Mouse (Mus musculus) hindbrain, embryonic 13.5 days (tissue): ENCODE measurements around the gene Eml2. TPM values are rescaled to one million over a fixed set of nuclear protein-coding genes. Genes with fewer than 3 reads are reported as not detected.
A peak's percentile ranks its signal among the peaks of the same experiment; 100 is the strongest.

Source experiments
- ATAC-seq: fragments of 200-750 bp; cut with Nextera tagmentation; 2 replicates; pipeline ENCODE4 v1.8.0; 2017; ENCODE audit warnings: moderate TSS enrichment; ENCODE audit not compliant: low FRiP score
- H3K27ac ChIP-seq: fragments of 300-500 bp; sonication (generic); 2 replicates; pipeline ENCODE4 v1.5.1; 2015; ENCODE audit warnings: inconsistent platforms, mild to moderate bottlenecking, moderate library complexity
- H3K27me3 ChIP-seq: fragments of 300-500 bp; sonication (generic); 2 replicates; pipeline ENCODE4 v1.6.1; 2015; ENCODE audit warnings: mild to moderate bottlenecking, inconsistent platforms
- H3K36me3 ChIP-seq: fragments of 300-500 bp; sonication (generic); 2 replicates; pipeline ENCODE4 v1.6.1; 2015; ENCODE audit warnings: mild to moderate bottlenecking, inconsistent platforms
- H3K4me1 ChIP-seq: fragments of 300-500 bp; sonication (generic); replicated peaks from 2 replicates; pipeline ENCODE4 v1.6.1; 2015; ENCODE audit warnings: inconsistent platforms
- H3K4me2 ChIP-seq: fragments of 300-500 bp; sonication (generic); 2 replicates; pipeline ENCODE4 v1.6.1; 2015; ENCODE audit warnings: inconsistent platforms, mild to moderate bottlenecking, moderate library complexity
- H3K4me3 ChIP-seq: fragments of 300-500 bp; sonication (generic); 2 replicates; pipeline ENCODE4 v1.5.1; 2015; ENCODE audit warnings: mild to moderate bottlenecking, inconsistent platforms
- H3K9ac ChIP-seq: fragments of 300-500 bp; sonication (generic); 2 replicates; pipeline ENCODE4 v1.6.1; 2015; ENCODE audit warnings: mild to moderate bottlenecking, inconsistent platforms
- H3K9me3 ChIP-seq: fragments of 300-500 bp; sonication (generic); 2 replicates; pipeline ENCODE4 v1.6.1; 2016; ENCODE audit warnings: inconsistent platforms
- WGBS: fragments of 180-500 bp; shearing (Covaris S2); methylation state at CpG from one replicate; pipeline ENCODE4 v1.1.7; 2015; 5-methylcytosine and 5-hydroxymethylcytosine counted together
- polyA plus RNA-seq: library from polyadenylated mRNA; unstranded; fragments of >200 nt; fragmentation: Nextera tagmentation; extraction: Ambion mirVana; gene quantifications from 2 replicates; pipeline ENCODE4 v1.2.1, GENCODE M21; 2015

Gene Eml2
- polyA plus RNA-seq, 1 experiment from 2014 or later: 8.2 TPM

- Histone ChIP-seq H3K4me1 (peaks cover 26% of the 10 kb centered on the region), H3K4me3 (peak overlapping the region; percentile 64), H3K9me3 (no peaks in the 10 kb centered on the region), H3K4me2 (peak overlapping the region; percentile 86), H3K27ac (peak overlapping the region; percentile 99), H3K27me3 (no peaks in the 10 kb centered on the region), H3K9ac (peak overlapping the region; percentile 85), H3K36me3 (peaks cover 15% of the 10 kb centered on the region)
- WGBS: 18% methylated on average over 20 of the region's 20 CpGs
- ATAC-seq: peak; percentile 37
Measured at GRCm38 (mm10) chr7:19226817-19227797, 50.9 kb downstream of the Eml2 start.

DNA sequence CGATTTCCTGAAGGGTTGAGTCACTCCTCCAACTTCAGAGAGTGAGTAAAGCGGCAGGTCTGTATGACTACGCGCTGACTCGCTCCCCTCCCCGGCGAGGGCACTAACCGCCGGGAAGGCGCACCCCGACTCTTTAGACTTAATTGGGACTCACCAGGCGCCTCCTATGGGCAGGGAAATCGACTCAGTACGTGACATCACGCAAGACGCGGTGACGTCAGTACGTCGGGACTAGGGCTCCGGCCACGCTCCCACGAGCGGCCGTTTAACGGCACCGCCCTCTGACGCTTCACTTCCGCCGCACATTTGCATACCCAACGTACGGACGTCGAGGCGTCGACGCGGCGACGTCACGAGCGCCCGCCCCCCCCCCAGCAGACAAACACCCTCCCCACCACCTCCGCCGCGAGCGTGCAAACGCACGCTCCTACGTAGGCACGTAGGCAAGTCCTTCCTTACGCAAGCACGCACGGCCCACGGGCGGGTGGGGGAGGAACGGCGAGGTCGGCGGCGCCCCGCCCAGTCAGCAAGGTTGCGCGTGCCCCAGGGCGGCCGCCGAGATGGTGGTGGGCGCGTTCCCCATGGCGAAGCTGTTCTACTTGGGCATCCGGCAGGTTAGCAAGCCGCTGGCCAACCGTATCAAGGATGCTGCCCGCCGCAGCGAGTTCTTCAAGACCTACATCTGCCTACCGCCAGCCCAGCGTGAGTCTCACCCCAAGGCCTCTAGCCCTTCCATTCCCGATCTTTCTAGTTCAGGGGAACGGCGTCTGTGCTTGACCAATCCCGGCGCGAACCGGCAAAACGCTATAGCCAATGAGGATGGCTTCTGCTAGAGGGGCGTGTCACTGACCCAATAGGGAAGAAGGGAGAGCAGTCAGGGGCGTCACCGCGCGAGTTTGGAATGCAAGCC, 51.9 kb downstream of the Eml2 start, which contains the start of gene Opa3:
TSS of gene Opa3 (plus strand) at position 452 of the 910 bp plus-strand sequence.
- H3K36me3 ChIP-seq: peaks cover 19% of the 10 kb centered on the region
- ATAC-seq: peak; percentile 96
- H3K4me3 ChIP-seq: peak within 1 kb of the TSS; percentile 64
- H3K9me3 ChIP-seq: no peaks in the 10 kb centered on the region
- peak within 1 kb of the TSS; percentile 85 for H3K9ac ChIP-seq
- H3K4me2 ChIP-seq: peak within 1 kb of the TSS; percentile 86
- H3K27me3 ChIP-seq: no peaks in the 10 kb centered on the region
- WGBS: under 1% methylated on average over 87 of the region's 91 CpGs
- H3K27ac ChIP-seq: peak within 1 kb of the TSS; percentile 99
- H3K4me1 ChIP-seq: peaks cover 30% of the 10 kb centered on the region

GRCm38 (mm10) chr7:19228793-19229148, 52.5 kb downstream of the Eml2 start:
- no peak for ATAC-seq
- Histone ChIP-seq H3K36me3 (peaks cover 20% of the 10 kb centered on the region), H3K9ac (peak overlapping the region; percentile 82), H3K4me2 (peak overlapping the region; percentile 85), H3K4me1 (peaks cover 30% of the 10 kb centered on the region), H3K4me3 (peak overlapping the region; percentile 64), H3K27me3 (no peaks in the 10 kb centered on the region), H3K27ac (peak overlapping the region; percentile 99), H3K9me3 (no peaks in the 10 kb centered on the region)
- under 1% methylated on average over 14 of the region's 14 CpGs for WGBS

DNA sequence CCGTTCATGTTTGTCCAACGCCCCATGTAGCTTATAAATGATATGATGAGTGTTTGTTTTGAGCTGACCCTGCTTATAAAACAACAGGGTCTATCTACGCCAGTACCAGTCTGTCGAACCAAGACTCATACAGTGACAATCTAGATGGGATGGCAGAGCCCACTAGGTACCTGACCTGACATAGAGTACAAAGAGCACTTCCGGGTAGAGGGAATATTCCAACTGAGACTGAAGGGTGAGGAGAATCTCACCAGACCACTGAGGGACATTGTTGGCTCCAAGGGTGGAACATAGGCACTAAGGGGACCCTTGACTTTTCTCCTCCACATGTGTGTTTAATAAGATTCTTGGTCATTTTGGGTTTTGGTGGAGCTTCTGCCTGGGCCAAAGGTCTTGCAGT, 53.2 kb downstream of the Eml2 start:
- ATAC-seq: no peak
- WGBS: 55% methylated on average over 5 of the region's 5 CpGs

GRCm38 (mm10) chr7:19230041-19230580, 53.9 kb downstream of the Eml2 start:
- no peak overlapping the region for H3K27ac ChIP-seq
- H3K9ac ChIP-seq: peak overlapping the region; percentile 82
- H3K4me2 ChIP-seq: peak overlapping the region; percentile 85
- no peak for ATAC-seq
- peaks cover 20% of the 10 kb centered on the region for H3K36me3 ChIP-seq
- WGBS: 98% methylated on average over 2 of the region's 2 CpGs
- H3K9me3 ChIP-seq: no peaks in the 10 kb centered on the region
- H3K4me1 ChIP-seq: peaks cover 30% of the 10 kb centered on the region
- peak overlapping the region; percentile 64 for H3K4me3 ChIP-seq
- no peaks in the 10 kb centered on the region for H3K27me3 ChIP-seq

More for the DNA sequence above, 53.2 kb downstream of the Eml2 start:
- H3K4me2 ChIP-seq: peak overlapping the region; percentile 85
- peak overlapping the region; percentile 99 for H3K27ac ChIP-seq
- peak overlapping the region; percentile 82 for H3K9ac ChIP-seq
- peaks cover 20% of the 10 kb centered on the region for H3K36me3 ChIP-seq
- H3K27me3 ChIP-seq: no peaks in the 10 kb centered on the region
- no peaks in the 10 kb centered on the region for H3K9me3 ChIP-seq
- peak overlapping the region; percentile 64 for H3K4me3 ChIP-seq
- peaks cover 30% of the 10 kb centered on the region for H3K4me1 ChIP-seq

DNA sequence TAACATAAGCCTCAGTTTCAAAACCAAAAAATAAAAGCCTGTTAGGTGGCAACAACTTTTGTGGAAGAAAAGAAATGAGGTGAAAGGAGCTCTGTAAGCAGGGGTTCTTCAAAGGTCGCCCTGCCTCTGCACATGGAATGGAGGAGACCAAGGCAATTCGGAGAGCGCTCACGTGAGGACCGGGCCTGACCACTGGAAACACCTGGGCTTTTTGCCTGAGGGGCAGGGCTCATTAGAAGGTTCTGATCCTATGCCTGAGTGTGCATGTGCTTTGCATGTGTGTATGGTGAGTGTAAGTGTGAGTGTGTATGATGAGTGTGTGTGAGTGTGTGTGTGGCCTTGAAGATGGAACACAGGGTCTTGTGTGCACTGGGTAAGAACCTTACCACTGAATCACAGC, 54.7 kb downstream of the Eml2 start:
- no peak for ATAC-seq
- Histone ChIP-seq H3K4me2 (no peak overlapping the region), H3K27ac (no peak overlapping the region), H3K36me3 (peaks cover 15% of the 10 kb centered on the region), H3K27me3 (no peaks in the 10 kb centered on the region), H3K9ac (peak overlapping the region; percentile 82; the same call in 1 of the 2 replicates), H3K4me3 (no peak overlapping the region), H3K4me1 (peaks cover 30% of the 10 kb centered on the region), H3K9me3 (no peaks in the 10 kb centered on the region)
- 96% methylated on average over 5 of the region's 5 CpGs for WGBS

GRCm38 (mm10) chr7:19231849-19232248, 55.6 kb downstream of the Eml2 start:
- peaks cover 32% of the 10 kb centered on the region for H3K4me1 ChIP-seq

DNA sequence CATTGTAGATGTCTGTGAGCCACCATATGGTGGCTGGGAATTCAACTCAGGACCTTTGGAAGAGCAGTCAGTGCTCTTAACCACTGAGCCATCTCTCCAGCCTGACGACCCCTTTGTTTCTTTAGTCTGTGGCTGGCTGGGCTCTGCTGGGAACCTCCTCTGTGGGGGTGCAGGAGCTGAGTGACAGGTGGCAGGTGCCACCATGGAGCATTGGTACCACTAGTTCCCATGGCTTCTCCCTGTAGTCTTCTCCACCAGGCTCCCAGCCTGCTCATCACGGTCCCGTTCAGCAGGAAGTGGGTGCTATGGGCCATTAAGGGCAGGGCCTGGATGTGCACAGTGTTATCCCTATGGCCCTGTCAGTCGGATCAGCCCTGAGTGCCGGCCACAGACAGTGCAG, 58.4 kb downstream of the Eml2 start:
- H3K9ac ChIP-seq: no peak overlapping the region
- H3K36me3 ChIP-seq: peaks cover 14% of the 10 kb centered on the region
- H3K27ac ChIP-seq: no peak overlapping the region
- H3K4me3 ChIP-seq: no peak overlapping the region
- H3K9me3 ChIP-seq: no peaks in the 10 kb centered on the region
- no peaks in the 10 kb centered on the region for H3K27me3 ChIP-seq
- ATAC-seq: no peak
- no peak overlapping the region for H3K4me2 ChIP-seq
- peaks cover 25% of the 10 kb centered on the region for H3K4me1 ChIP-seq
- 81% methylated on average over 5 of the region's 5 CpGs for WGBS

More at GRCm38 (mm10) chr7:19231849-19232248, 55.6 kb downstream of the Eml2 start:
- peaks cover 14% of the 10 kb centered on the region for H3K36me3 ChIP-seq
- no peak for ATAC-seq
- 91% methylated on average over 3 of the region's 3 CpGs for WGBS
- H3K9me3 ChIP-seq: no peaks in the 10 kb centered on the region
- no peak overlapping the region for H3K9ac ChIP-seq
- H3K27me3 ChIP-seq: no peaks in the 10 kb centered on the region
- no peak overlapping the region for H3K4me3 ChIP-seq
- no peak overlapping the region for H3K27ac ChIP-seq
- no peak overlapping the region for H3K4me2 ChIP-seq

DNA sequence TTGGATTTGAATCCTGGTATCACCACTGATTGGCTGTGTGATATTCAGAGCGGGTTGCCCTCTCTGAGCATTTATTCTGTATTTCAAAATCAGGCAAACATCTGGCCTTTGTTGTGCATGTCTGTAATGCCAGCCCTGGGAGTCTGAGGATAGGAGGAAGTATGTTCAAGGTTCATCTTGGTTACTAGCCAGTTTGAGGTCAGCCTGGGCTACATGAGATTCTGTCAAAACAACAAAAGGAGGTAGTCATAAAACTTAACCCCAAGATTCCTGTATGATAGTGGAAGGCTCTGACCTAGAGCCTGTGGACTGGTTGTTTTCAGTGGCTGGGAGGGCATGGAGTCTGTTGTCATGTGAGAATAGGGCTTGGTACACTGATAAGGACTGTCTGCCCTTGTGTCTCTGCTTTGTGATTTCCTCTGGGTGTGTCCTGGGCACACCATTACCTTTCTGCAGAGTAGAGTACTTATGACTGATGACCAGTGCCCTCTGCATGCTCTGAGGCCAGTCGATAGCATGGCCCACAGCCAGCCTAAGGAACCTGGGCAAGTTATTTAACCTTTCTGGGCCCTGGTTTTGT, 59.0 kb downstream of the Eml2 start:
- Histone ChIP-seq H3K27me3 (no peaks in the 10 kb centered on the region), H3K4me2 (no peak overlapping the region), H3K9ac (0 out of 2 replicates have a peak overlapping the region, but pooled peaks have one; percentile 24), H3K4me1 (peaks cover 23% of the 10 kb centered on the region), H3K36me3 (peaks cover 14% of the 10 kb centered on the region), H3K27ac (no peak overlapping the region; the same call in 1 of the 2 replicates), H3K9me3 (no peaks in the 10 kb centered on the region), H3K4me3 (no peak overlapping the region)
- ATAC-seq: no peak
- 87% methylated on average over 2 of the region's 2 CpGs for WGBS

DNA sequence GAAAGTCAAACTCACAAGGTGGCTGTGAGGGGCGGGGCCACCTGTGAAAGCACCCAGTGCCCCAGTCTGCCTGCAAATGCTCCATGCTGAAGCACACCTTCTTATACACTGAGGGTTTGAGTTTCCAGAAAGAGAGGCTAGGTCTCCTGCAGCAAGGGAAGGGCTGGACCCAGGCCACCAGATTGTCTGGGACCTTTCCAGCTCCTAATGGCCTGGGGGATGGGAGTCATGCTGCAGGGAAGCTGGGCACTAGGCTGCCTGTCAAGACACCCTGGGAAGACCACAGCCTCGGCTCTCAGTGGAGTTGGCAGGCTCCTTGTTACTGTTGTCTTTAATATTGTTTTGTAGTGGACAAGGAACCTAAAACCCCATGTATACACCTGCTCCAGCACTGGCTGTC, 60.2 kb downstream of the Eml2 start:
- H3K4me2 ChIP-seq: no peak overlapping the region
- no peaks in the 10 kb centered on the region for H3K27me3 ChIP-seq
- peak overlapping the region; percentile 43; the same call in 1 of the 2 replicates for H3K9ac ChIP-seq
- WGBS: 81% methylated on average over 2 of the region's 2 CpGs
- no peak overlapping the region; the same call in 1 of the 2 replicates for H3K27ac ChIP-seq
- H3K36me3 ChIP-seq: peaks cover 9% of the 10 kb centered on the region
- no peak overlapping the region for H3K4me3 ChIP-seq
- no peaks in the 10 kb centered on the region for H3K9me3 ChIP-seq
- H3K4me1 ChIP-seq: peaks cover 18% of the 10 kb centered on the region
- no peak for ATAC-seq

- H3K4me2 ChIP-seq: no peak overlapping the region
- no peaks in the 10 kb centered on the region for H3K9me3 ChIP-seq
- 96% methylated on average over 4 of the region's 4 CpGs for WGBS
- no peak overlapping the region for H3K9ac ChIP-seq
- no peaks in the 10 kb centered on the region for H3K27me3 ChIP-seq
- H3K4me1 ChIP-seq: peaks cover 14% of the 10 kb centered on the region
- no peak for ATAC-seq
- H3K27ac ChIP-seq: no peak overlapping the region
- no peaks in the 10 kb centered on the region; the same call in 1 of the 2 replicates for H3K36me3 ChIP-seq
- H3K4me3 ChIP-seq: no peak overlapping the region
Measured at GRCm38 (mm10) chr7:19238344-19238743, 62.1 kb downstream of the Eml2 start.
